Mouse (Mus musculus): ENCODE data around the gene Ccdc71l.
A peak's percentile ranks its signal among the peaks of the same experiment; 100 is the strongest.

The Ccdc71l gene

GRCm38 (mm10) chr12:32378528-32379295 lies at the start of gene Ccdc71l:
Ccdc71l (plus strand) TSS chr12:32378704.
- peak; percentile 79 to 91 for DNase-seq

- DNase-seq = no peak
Measured at GRCm38 (mm10) chr12:32339078-32339477, 39.4 kb upstream of the Ccdc71l start.

GRCm38 (mm10) chr12:32343487-32343886 lies 35.0 kb upstream of the Ccdc71l start:
- DNase-seq = no peak

DNA sequence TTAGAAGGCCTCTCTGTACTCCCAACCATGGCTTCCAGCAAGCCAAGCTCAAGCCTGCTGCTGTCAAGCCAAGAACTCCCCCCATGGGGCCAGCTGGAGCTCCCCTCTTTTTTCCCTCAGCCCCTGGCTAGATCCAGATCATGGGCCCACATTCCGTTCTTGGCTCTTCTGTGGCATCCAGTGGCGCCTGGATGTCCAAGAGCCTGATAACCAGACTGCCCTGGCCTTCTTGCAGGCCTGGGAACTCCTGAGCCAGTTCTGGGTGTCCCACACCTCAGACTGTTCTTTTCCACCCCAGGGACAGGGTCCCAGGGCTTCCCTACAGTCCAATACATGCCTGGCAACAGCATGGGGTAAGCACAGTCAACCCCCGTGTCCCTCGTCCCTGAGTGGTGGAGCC lies 32.4 kb upstream of the Ccdc71l start:
- DNase-seq = no peak

DNA sequence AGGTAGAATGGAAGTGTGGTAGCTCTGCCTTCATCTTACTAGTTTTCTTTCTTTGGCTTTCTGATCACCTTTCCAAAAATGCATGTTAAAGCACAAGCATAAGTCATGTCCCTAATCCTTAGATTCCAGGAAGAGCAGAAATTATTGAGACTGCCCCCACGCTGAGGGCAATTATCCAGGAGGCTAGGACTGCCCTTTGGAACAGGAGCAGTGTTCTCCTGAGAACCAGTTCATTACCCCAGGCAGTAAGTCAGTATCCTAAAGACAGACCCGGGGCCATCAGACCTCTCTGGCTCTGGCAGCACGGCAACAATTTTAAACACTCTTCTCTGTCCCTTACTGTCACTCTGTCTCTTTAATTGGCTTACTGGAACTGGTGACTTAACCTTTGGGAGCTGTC lies 30.0 kb upstream of the Ccdc71l start:
- DNase-seq = peak; percentile 2 to 56

DNA sequence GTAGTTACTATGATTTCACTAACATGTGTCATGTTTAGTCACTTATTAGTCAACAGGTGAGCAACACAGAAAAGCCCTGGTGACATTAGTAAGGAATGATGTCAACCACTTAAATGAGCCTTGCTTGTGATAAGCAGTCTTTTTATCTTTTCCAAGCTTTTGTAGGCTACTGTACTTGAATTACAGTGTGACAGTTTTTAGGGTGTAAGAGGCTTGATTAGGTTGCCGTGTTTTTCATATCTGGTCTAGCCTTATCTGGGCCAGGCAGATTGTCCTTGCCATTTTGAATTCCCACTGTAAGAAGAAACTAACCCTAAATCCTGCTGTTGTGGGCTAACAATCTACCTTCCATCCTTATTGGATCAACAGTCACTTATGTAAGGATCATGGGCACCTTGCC lies 26.6 kb upstream of the Ccdc71l start:
- no peak for DNase-seq

DNA sequence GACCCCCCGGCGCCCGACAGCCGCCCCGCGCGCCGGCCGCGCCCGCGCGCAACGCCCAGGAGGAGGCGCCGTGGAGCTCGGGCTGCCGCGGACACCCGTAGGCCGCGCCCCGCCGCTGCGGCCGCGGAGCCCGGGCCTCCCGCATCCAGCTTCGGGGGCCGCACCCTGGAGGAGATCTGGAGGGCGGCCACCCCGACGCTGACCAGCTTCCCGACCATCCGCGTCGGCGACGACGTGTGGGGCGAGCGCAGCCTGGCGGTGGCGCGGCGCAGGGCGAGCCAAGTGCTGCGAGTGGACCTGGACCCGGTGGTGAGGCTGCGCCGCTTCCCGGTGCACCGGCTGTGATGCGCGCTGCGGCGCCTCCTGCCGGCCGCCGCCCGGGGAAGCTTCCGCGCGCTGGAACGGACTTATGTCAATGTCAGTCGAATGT lies 807 bp downstream of the Ccdc71l start:
- DNase-seq = peak; percentile 87 to 93

- DNase-seq = no peak
Measured at GRCm38 (mm10) chr12:32379731-32380130, 1.2 kb downstream of the Ccdc71l start.

DNA sequence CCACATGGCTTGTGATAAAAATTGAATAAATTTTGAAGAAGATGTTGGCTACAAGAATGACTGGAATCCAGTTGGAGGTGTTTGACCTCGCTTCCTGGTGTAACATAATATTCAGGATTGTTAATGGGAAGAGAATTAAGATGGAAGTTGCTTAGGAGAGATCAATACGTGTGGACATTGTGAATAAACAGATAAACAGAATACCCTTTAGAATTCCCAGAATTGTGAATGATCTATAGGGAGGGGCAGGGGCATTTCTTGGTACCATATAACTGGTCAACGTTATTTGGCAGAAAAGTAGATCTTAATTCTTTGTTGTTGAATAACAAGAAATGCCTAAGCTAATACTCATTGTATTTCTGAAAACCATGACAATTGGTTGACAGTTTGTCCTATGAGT lies 2.0 kb downstream of the Ccdc71l start:
- DNase-seq = no peak

DNA sequence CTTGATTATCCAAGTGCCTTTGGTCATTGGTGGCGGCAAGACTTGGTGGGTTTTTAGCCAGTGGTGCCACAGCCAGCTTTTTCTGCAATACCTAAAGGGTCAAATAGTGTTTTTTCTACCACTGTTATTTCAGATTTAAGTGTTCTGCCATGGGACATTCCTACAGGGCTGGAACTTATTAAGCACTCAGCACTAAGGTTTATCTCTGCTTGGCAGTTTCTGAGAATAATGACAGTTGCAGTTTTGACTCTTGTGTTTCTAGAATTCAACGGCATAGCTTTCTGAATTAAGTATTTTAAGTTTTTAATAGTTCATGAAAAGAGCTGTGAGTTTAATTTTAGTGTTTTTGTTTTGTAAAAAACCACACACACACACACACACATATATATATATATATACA lies 2.5 kb downstream of the Ccdc71l start:
- DNase-seq = no peak

DNA sequence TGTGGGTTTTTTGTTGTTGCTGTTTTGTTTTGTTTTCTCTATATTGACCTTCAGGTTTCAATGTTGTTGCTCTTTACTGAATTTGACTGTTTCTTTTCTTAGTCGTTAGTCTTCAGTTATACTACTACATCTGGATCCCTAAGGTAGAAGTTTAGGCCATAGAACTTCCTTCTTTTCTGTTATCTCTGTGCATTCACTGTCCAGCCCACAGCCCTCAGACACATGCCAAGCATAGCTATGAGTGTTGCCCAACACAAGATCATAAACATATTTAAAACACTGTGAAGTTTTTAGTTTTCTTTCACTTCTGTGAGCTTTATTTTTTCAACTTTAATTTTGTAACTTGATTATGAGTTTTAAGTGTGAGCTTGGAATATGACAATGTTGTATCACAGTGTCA lies 41.0 kb downstream of the Ccdc71l start:
- no peak for DNase-seq

DNA sequence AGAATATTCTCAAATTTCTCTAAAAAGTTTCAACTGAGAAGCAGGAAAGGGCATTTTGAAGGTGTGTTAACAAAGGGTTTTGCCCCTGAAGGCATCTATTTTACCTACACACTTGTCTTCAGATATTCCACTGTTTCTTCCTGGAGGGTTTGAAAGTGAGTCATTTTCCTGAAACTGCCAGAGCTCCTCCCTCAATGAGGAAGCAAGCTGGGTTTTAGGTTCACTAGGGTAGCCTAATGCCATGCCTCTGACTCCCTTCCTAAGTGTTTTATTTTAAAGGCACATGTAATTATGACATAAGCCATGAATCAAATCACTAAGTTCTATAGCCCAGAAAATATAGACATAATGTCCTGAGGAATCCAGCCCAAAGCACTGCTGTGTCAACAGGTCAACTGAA lies 49.3 kb downstream of the Ccdc71l start:
- DNase-seq = no peak

- DNase-seq = no peak
Measured at GRCm38 (mm10) chr12:32431004-32431403, 52.5 kb downstream of the Ccdc71l start.

All from kidney, postnatal 36 days (tissue).